Mouse (Mus musculus) left cerebral cortex, adult 2 months (tissue): ENCODE measurements at regions not wholly inside any gene's neighbourhood (a gene's known extent, or its start where the extent isn't known, plus 50 kb on each side); places are given as distances from the start of the nearest gene placed in this dataset.

Experiments
- DNase-seq, 2 experiments: peaks; one replicate each; pipeline ENCODE4 v3.0.0; 2021 to 2022; ENCODE audit warnings: low spot score in 2 of 2, mixed read lengths in 1 of 2; ENCODE audit errors: extremely low spot score in 1 of 2
- H3K27ac ChIP-seq: fragments of 200-600 bp; 2 replicates; pipeline ENCODE4 v1.8.1; 2022
- H3K4me3 ChIP-seq: fragments of 200-600 bp; 2 replicates; pipeline ENCODE4 v1.8.1; 2022
- CTCF ChIP-seq: fragments of 200-600 bp; IDR thresholded peaks from 2 replicates; pipeline ENCODE4 v1.8.1; 2022; ENCODE audit warnings: antibody characterized with exemption, mild to moderate bottlenecking, moderate library complexity
- intact Hi-C: fragments of 180-260 bp; cut with DNase I; formaldehyde crosslinking; loops from one replicate; pipeline ENCODE4 v1.15.1; 2025

DNA sequence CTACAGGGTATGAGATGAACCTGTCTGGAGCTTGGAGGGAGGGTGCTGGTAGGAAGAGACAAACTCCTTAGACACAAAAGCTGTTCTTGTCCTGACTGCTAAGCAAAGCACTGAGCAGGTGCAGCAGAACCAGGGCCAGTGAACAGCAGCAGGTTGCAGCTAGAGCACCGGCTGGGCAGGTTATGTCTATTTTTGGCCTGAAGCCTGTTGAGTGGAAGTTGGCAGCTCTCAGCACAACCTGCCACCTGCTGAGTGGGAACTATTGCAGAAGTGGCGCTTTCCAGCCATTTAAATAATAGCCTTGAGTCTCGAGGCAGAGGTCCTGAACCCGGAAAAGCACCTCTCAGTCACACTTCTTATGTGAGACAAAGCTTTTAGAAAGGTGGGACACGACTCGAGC is 114.8 kb upstream of the Stac start:
- Histone ChIP-seq H3K27ac (no peak overlapping the region), H3K4me3 (no peak overlapping the region)
- intact Hi-C loops, result no loop called here
- no peak for DNase-seq
- TF ChIP-seq CTCF, result no peak

DNA sequence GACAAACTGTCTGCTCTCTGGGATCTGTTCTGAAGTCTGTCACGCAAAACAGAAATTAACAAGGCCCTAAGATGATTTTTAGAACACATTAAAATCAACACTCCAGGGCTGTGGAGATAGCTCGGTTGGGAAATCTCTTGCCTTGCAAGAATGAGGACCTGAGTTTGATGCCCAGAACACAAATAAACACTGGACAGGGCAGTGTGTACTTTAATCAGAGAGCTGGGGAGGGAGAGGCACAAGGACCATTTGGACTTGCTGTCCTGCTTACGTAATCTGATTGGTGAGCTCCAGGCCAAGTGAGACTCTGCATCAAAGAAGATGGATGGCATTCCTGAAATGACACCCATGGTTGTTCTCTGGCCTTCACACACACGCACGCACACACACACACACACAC is 111.2 kb upstream of the Stac start:
- intact Hi-C loops, result no loop called here
- Histone ChIP-seq H3K4me3 (no peak overlapping the region), H3K27ac (no peak overlapping the region)
- DNase-seq, result no peak
- TF ChIP-seq CTCF, result no peak

DNA sequence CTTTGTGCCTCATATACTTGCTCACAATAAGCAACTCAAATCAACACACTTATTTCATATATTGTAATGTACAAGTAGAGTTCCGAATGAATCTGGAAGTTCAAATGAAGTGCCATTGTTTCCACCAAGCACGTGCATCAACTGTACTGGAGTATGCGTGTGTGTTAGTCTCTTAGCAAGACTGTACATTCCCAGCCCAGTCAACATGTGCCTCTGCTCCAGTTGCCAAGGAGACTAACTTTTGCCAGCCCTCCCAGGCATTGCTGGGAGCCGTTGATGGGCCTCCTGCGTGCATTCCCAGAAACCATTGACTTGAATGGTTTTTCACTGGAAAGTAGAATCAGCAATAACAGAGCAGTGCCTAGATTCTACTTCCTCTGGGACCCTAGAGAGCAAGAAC is 110.7 kb upstream of the Stac start:
- no peak overlapping the region for H3K27ac ChIP-seq
- intact Hi-C loops, result no loop called here
- no peak for DNase-seq
- H3K4me3 ChIP-seq, result no peak overlapping the region
- no peak for TF ChIP-seq CTCF

DNA sequence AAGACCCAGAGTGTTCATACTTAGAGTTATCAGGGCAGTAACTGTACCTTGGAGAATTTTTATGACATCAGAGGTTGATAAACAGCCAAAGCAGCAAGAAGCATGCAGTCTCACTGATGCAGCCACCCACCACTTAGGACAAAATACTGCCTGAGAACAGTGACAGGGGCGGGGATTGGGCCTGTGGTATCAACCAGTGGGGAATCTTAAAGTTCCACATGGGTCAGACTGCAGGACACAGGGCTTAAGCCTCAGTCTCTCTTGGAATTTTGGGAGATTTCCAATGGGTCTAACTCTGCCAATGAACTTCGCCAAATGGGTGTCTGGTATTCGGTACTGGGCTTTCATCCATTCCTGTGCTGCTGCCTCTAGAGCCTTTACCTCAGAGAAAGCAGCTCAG is 88.8 kb upstream of the Stac start:
- no peak for TF ChIP-seq CTCF
- H3K4me3 ChIP-seq, result no peak overlapping the region
- H3K27ac ChIP-seq, result no peak overlapping the region
- no peak for DNase-seq
- intact Hi-C loops, result no loop called here

DNA sequence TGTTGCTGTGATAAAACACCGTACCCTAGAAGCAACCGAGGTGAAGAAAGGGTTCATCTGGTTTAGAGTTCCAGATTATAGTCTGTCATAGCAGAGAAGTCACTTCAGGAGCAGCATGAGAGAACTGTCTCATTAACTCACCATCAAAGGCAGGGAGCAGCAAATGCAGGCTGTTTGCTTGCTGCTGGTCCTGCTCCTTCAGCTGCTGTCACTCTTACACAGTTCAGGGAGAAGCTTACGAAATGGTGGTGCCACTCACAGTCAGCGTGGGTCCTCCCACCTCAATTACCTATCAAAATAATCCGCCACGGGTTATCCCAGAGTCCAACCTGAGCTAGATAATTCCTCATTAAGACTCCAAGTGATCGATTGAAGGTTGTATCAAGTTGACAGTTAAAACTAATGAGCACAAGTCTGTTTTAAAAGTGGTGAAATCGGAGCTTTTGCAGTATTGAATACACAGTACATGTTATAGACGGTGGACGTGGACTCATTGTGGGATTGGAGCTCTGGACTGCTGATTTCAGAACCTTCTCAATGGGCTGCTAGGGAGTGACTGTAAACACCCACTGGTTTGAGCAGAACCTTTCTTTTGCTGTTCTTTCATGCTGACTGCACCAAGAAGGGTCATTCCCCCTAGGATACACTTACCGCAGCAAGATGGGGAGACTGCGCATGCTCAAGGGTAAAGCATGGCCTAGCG is 87.4 kb upstream of the Stac start:
- no peak for DNase-seq
- intact Hi-C loops, result no loop called here
- TF ChIP-seq CTCF, result no peak
- Histone ChIP-seq H3K4me3 (no peak overlapping the region), H3K27ac (no peak overlapping the region)

GRCm38 (mm10) chr9:111774229-111774628 is 84.1 kb upstream of the Stac start:
- Histone ChIP-seq H3K27ac (no peak overlapping the region), H3K4me3 (no peak overlapping the region)
- no peak for DNase-seq
- no peak for TF ChIP-seq CTCF
- intact Hi-C loops, result loop anchor here (5.0 kb wide), 1 partner anchor 233 kb away; no protein-coding TSS in a partner anchor

DNA sequence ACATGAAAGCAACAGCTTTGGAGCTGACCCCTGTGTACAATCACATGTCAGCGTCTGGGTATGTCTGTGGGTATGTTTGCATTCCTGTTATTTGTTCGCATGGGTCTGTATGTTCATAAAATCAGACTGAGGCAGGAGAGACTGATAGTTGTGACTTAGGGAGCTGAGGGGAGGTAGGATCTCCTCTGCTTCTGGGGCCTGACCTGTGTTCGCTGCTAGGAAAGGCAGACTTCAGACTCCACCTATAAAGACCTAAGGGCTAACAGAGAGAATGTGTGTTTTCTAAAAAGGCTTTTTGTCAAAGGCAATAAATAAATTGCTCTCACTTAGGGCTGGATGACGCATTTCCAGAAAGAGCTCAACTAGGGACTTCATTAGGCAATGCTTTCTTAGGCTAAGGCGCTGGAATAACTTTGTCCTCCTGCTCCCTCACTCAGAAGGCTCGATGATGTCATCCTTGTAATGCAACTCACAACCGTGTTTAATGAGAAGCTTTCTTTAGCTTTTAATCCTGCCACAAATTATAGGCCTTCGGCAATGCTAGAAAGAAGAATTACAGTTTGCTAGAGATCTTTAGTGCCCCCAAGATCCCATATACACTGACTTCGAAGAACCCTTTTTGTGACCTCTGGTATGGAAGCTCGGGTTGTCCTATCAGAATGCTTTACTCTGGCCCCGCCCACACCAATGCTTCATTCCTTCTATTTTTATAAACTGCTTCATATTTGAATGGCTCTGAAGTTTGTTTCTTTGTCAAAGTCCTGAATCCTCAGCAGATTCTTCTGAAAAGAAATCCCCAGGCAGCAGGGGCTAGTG is 72.7 kb upstream of the Stac start:
- intact Hi-C loops, result no loop called here
- no peak overlapping the region for H3K27ac ChIP-seq
- DNase-seq, result no peak
- no peak for TF ChIP-seq CTCF
- no peak overlapping the region for H3K4me3 ChIP-seq

DNA sequence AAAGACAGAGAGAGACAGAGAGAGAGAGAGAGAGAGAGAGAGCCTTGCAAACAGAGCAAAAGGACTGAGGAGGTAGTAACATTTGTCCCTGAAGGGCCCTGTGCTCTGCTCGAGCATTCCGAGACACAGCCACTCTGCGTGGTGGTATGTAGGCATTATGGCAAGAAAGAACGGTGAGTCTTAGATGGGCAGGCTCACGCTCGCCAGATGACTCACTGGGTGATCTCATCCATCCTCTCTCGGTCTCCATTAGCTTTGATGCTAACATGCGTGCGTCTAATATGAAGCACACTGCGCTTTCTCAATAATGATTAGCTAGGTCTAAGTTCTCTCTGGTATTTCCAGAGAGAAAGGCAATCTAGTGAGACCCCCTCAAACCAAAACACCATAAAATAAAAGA is 65.1 kb upstream of the Stac start:
- TF ChIP-seq CTCF, result no peak
- peak in 1 of 2 experiments; percentile 12 for DNase-seq
- Histone ChIP-seq H3K4me3 (no peak overlapping the region), H3K27ac (no peak overlapping the region)
- intact Hi-C loops, result no loop called here

- no peak overlapping the region for H3K27ac ChIP-seq
- intact Hi-C loops, result no loop called here
- no peak for DNase-seq
- no peak for TF ChIP-seq CTCF
- H3K4me3 ChIP-seq, result no peak overlapping the region
Observed at GRCm38 (mm10) chr9:111746151-111746550, 56.0 kb upstream of the Stac start.

DNA sequence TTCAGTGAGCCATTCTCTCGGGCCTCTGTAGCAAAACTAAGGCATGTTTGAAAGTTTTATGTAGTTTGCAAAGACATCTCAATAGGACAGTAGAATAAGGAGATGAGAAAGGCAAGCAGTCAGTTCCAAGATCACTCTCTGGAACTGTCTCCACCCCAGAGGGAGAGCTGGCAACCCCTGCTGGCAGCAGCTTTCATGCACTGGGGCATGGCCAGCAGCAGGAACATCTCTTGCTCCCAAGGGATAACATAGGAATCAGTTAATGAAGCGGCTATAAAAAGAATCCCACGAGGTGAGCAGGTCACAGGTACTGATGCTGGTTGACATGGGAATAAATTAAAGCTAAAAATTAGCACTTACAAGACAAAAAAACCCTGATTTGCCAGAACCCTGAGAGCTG is 55.1 kb upstream of the Stac start:
- intact Hi-C loops, result no loop called here
- no peak; the same call in 1 of the 2 replicates for TF ChIP-seq CTCF
- DNase-seq, result no peak
- Histone ChIP-seq H3K4me3 (no peak overlapping the region), H3K27ac (no peak overlapping the region)
